Mouse (Mus musculus): ENCODE results near the gene Klhl8. TPM values are rescaled to one million over a fixed set of nuclear protein-coding genes. Genes with fewer than 3 reads are reported as not detected.

The Klhl8 gene
- total RNA-seq, 1 experiment = 12.0 TPM

DNA sequence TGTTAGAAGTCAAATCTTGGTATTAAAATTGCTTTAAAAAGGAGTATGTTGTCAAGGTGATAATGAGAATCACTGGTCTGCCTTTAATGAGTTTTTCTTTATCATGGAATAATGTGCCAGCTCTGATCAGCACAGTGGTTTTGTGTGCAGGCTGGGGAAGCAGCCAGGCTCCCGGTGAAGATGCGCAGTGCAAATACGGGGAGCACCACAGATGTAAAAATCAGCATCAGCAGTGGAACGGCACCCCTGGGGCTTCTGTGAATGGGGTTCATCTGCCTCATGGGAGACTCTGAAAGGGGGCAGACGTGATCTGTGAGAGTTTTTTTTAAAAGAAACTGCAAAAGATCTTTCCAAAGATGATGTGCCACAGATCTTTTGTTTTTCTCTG is 56.3 kb downstream of the Klhl8 start:
- H3K4me3 ChIP-seq (ENCODE audit: insufficient read depth in 1 of 2, low read depth in 1 of 2, low read length in 2 of 2, poor library complexity in 1 of 2, severe bottlenecking in 1 of 2) = no peak overlapping the region
- in situ Hi-C loops (cut with MboI; ENCODE audit: low sequenced_read_pairs in 2 of 2, unreplicated experiment in 2 of 2) = no loop called here
- DNase-seq (ENCODE audit: low read depth, low spot score) = no peak

DNA sequence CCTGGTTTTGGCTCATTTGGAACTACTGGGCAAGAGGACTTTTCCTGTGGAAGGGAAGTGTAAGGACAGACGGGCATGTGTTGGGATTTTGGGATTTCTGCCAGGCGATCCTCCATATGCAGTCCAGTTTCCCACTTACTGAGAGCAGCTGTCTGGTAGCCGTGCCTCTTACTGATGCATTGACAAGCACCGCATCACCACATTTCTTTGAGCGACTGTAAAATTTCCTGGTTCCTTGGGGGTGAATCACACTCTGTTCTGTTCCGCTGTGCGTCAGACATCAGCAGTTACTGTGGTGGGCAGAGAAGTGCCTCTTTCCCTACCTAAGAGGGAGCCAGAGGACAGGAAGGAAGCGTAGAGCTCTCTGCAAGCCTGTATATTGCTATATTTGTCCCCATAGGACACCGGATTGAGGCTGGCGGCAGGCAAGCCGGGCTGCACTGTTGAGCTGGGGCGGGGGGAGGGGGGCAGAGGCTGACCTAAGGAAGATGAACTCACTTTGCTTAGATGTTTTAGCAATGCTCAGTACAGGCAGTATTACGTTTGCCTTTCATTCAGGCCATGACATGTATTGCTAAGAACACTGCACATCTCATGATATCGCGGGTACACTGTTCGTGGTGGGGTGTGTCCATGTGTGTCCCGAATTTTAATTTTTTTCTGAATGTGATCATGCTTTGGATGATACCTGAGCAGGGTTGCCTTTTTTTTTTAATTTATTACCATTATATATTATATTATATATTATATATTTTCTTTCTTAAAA is 56.8 kb downstream of the Klhl8 start:
- H3K9ac ChIP-seq (ENCODE audit: insufficient read depth, low read depth, low read length, poor library complexity, severe bottlenecking) = no peak overlapping the region
- TF ChIP-seq CHD2 (IDR thresholded peaks at IDR 0.05; ENCODE audit: low read depth, low read length) (no peak), MAFK (IDR thresholded peaks at IDR 0.05; ENCODE audit: insufficient read depth, low read depth, low read length) (no peak), HCFC1 (IDR thresholded peaks at IDR 0.05; ENCODE audit: borderline replicate concordance, insufficient read depth, low read length) (no peak), ZC3H11A (IDR thresholded peaks at IDR 0.05; ENCODE audit: borderline replicate concordance, low read depth, low read length) (no peak), ZNF384 (IDR thresholded peaks at IDR 0.05; ENCODE audit: low read depth, low read length) (no peak)
- no peak for DNase-seq (ENCODE audit: low read depth, low spot score)
- in situ Hi-C loops (cut with MboI; ENCODE audit: low sequenced_read_pairs in 2 of 2, unreplicated experiment in 2 of 2) = no loop called here
- peaks cover 0 to 11% of the 10 kb centered on the region in 2 experiments; a peak in 2 of 4 replicates for H3K4me1 ChIP-seq (ENCODE audit: control insufficient read depth in 2 of 2, insufficient read depth in 2 of 2, low read length in 2 of 2, poor library complexity in 1 of 2)
- H3K27ac ChIP-seq (ENCODE audit: insufficient read depth, low read depth, low read length, poor library complexity, severe bottlenecking) = no peak overlapping the region
- H3K36me3 ChIP-seq (ENCODE audit: control insufficient read depth, insufficient read depth, low read length, poor library complexity, severe bottlenecking) = peaks cover 24% of the 10 kb centered on the region; the same call in 1 of the 2 replicates
- H3K9me3 ChIP-seq (ENCODE audit: control insufficient read depth, insufficient read depth, low read depth, low read length) = no peaks in the 10 kb centered on the region
- H3K4me3 ChIP-seq (ENCODE audit: insufficient read depth in 1 of 2, low read depth in 1 of 2, low read length in 2 of 2, poor library complexity in 1 of 2, severe bottlenecking in 1 of 2) = no peak overlapping the region

More for the DNA sequence above, 56.3 kb downstream of the Klhl8 start:
- H3K4me1 ChIP-seq (ENCODE audit: control insufficient read depth in 2 of 2, insufficient read depth in 2 of 2, low read length in 2 of 2, poor library complexity in 1 of 2) = peaks cover 0 to 11% of the 10 kb centered on the region in 2 experiments; a peak in 2 of 4 replicates
- peaks cover 19% of the 10 kb centered on the region; the same call in 1 of the 2 replicates for H3K36me3 ChIP-seq (ENCODE audit: control insufficient read depth, insufficient read depth, low read length, poor library complexity, severe bottlenecking)
- no peak overlapping the region for H3K9ac ChIP-seq (ENCODE audit: insufficient read depth, low read depth, low read length, poor library complexity, severe bottlenecking)
- no peak overlapping the region for H3K27ac ChIP-seq (ENCODE audit: insufficient read depth, low read depth, low read length, poor library complexity, severe bottlenecking)
- TF ChIP-seq CHD2 (IDR thresholded peaks at IDR 0.05; ENCODE audit: low read depth, low read length) (no peak), HCFC1 (IDR thresholded peaks at IDR 0.05; ENCODE audit: borderline replicate concordance, insufficient read depth, low read length) (no peak), MAFK (IDR thresholded peaks at IDR 0.05; ENCODE audit: insufficient read depth, low read depth, low read length) (no peak)
- no peaks in the 10 kb centered on the region for H3K9me3 ChIP-seq (ENCODE audit: control insufficient read depth, insufficient read depth, low read depth, low read length)

DNA sequence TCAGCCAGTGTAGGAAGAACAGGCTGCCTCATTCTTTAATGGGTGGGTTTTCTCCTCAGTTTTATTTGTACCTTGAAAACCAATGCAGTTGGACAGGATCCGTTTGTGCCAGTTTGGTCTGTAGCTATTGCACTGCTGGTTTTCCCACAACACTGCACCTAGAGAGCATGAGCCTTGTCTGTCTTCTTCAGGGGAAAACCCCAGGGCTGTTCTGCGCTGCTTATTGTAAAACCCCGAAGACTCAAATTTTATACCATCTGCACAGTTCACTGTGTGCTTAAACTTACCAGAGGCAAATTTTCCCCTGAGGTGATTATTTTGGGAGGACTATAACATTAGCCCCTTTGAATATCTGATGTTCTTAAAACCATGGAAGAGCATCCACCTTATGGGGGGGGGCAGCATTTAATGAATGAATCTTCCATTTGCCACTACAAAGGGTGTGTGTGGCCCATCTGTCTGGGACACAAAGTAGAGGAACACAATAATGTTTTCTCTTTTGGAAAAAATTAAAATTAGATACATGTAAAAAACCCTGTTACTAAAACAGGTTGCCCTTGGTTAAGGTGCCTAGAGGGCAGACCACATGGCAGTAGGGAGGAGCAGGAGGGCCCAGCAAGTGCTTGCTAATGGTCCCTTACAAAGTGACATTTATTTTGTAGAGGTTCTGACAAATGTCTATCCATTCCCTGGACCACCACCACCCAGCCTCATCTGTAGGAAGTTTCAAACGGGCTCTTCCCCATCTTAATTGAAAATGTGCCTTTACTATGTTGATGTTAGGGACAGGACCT is 58.1 kb downstream of the Klhl8 start:
- H3K4me1 ChIP-seq (ENCODE audit: control insufficient read depth in 2 of 2, insufficient read depth in 2 of 2, low read length in 2 of 2, poor library complexity in 1 of 2) = peaks cover 0 to 11% of the 10 kb centered on the region in 2 experiments; a peak in 2 of 4 replicates
- in situ Hi-C loops (cut with MboI; ENCODE audit: low sequenced_read_pairs in 2 of 2, unreplicated experiment in 2 of 2) = no loop called here
- H3K27ac ChIP-seq (ENCODE audit: insufficient read depth, low read depth, low read length, poor library complexity, severe bottlenecking) = no peak overlapping the region
- no peaks in the 10 kb centered on the region for H3K9me3 ChIP-seq (ENCODE audit: control insufficient read depth, insufficient read depth, low read depth, low read length)
- TF ChIP-seq ZNF384 (IDR thresholded peaks at IDR 0.05; ENCODE audit: low read depth, low read length) (no peak), HCFC1 (IDR thresholded peaks at IDR 0.05; ENCODE audit: borderline replicate concordance, insufficient read depth, low read length) (no peak), ZC3H11A (IDR thresholded peaks at IDR 0.05; ENCODE audit: borderline replicate concordance, low read depth, low read length) (no peak), MAFK (IDR thresholded peaks at IDR 0.05; ENCODE audit: insufficient read depth, low read depth, low read length) (no peak), CHD2 (IDR thresholded peaks at IDR 0.05; ENCODE audit: low read depth, low read length) (no peak)
- no peak overlapping the region for H3K9ac ChIP-seq (ENCODE audit: insufficient read depth, low read depth, low read length, poor library complexity, severe bottlenecking)
- H3K4me3 ChIP-seq (ENCODE audit: insufficient read depth in 1 of 2, low read depth in 1 of 2, low read length in 2 of 2, poor library complexity in 1 of 2, severe bottlenecking in 1 of 2) = no peak overlapping the region
- H3K36me3 ChIP-seq (ENCODE audit: control insufficient read depth, insufficient read depth, low read length, poor library complexity, severe bottlenecking) = peaks cover 34% of the 10 kb centered on the region; the same call in 1 of the 2 replicates
- DNase-seq (ENCODE audit: low read depth, low spot score) = no peak

DNA sequence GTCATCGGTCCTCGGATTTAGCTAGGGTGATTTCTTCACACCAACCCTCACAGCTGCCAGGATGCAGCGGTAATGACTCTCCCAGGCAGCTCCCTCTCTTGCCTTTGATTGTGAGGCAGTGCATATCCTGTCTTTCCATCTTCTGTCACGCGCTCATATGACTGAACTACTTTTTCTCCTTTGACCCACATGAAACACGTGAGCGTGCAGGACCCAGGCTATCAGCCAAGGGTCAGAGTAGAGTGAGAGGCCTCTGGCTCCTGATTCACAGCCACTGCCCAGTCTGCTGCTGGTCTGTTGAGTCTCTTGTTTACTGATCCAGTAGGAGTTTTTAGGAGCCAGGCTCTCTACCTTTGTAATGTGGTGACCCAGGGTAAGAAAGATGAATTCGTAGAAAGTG is 62.5 kb downstream of the Klhl8 start:
- Histone ChIP-seq H3K9me3 (ENCODE audit: control insufficient read depth, insufficient read depth, low read depth, low read length) (no peaks in the 10 kb centered on the region), H3K9ac (ENCODE audit: insufficient read depth, low read depth, low read length, poor library complexity, severe bottlenecking) (no peak overlapping the region), H3K4me1 (ENCODE audit: control insufficient read depth in 2 of 2, insufficient read depth in 2 of 2, low read length in 2 of 2, poor library complexity in 1 of 2) (peaks cover 0 to under 1% of the 10 kb centered on the region in 2 experiments; a peak in 1 of 4 replicates), H3K4me3 (ENCODE audit: insufficient read depth in 1 of 2, low read depth in 1 of 2, low read length in 2 of 2, poor library complexity in 1 of 2, severe bottlenecking in 1 of 2) (no peak overlapping the region), H3K27ac (ENCODE audit: insufficient read depth, low read depth, low read length, poor library complexity, severe bottlenecking) (no peak overlapping the region), H3K36me3 (ENCODE audit: control insufficient read depth, insufficient read depth, low read length, poor library complexity, severe bottlenecking) (peaks cover 53% of the 10 kb centered on the region)
- TF ChIP-seq HCFC1 (IDR thresholded peaks at IDR 0.05; ENCODE audit: borderline replicate concordance, insufficient read depth, low read length) (no peak), CHD2 (IDR thresholded peaks at IDR 0.05; ENCODE audit: low read depth, low read length) (no peak), MAFK (IDR thresholded peaks at IDR 0.05; ENCODE audit: insufficient read depth, low read depth, low read length) (no peak), ZNF384 (IDR thresholded peaks at IDR 0.05; ENCODE audit: low read depth, low read length) (no peak), ZC3H11A (IDR thresholded peaks at IDR 0.05; ENCODE audit: borderline replicate concordance, low read depth, low read length) (no peak)
- no peak for DNase-seq (ENCODE audit: low read depth, low spot score)
- in situ Hi-C loops (cut with MboI; ENCODE audit: low sequenced_read_pairs in 2 of 2, unreplicated experiment in 2 of 2) = loop anchor here in 1 of 2 experiments (25.0 kb wide), 1 partner anchor 486 kb away; no protein-coding TSS in a partner anchor

Measured in ES-E14 (cell line).